Mouse (Mus musculus): Measurements from ENCODE around the gene Hc. TPM values are rescaled to one million over a fixed set of nuclear protein-coding genes. Genes with fewer than 3 reads are reported as not detected.
A peak's percentile ranks its signal among the peaks of the same experiment; 100 is the strongest.

Gene Hc
- polyA plus RNA-seq, 1 experiment = 0.38 TPM

DNA sequence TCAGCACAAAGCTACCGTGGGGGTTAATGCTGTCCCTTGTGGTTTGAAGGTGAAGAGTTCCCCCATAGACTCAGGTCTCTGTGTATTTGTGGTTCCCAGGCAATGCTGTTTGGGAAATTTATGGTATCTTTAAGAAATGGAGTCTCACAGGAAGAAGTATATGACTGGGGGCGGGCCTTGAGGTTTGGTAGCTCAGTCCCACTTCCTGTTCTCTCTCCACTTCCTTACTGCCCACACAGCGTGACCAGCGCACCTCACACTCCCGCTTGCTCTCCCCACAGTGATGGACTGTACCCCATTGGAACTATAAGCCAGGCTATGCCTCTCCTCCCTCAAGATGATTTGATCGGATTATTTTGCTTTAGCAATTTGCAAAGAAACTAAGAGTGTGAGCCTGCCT is 84.8 kb downstream of the Hc start:
- DNase-seq (ENCODE audit: low read depth) = no peak
- TF ChIP-seq CTCF (IDR thresholded peaks at IDR 0.05; ENCODE audit: borderline replicate concordance, extremely low read depth, insufficient read depth, insufficient read length) (no peak), POLR2A (IDR thresholded peaks at IDR 0.05; ENCODE audit: borderline replicate concordance, extremely low read depth, insufficient read depth, insufficient read length, poor library complexity, severe bottlenecking) (no peak)

DNA sequence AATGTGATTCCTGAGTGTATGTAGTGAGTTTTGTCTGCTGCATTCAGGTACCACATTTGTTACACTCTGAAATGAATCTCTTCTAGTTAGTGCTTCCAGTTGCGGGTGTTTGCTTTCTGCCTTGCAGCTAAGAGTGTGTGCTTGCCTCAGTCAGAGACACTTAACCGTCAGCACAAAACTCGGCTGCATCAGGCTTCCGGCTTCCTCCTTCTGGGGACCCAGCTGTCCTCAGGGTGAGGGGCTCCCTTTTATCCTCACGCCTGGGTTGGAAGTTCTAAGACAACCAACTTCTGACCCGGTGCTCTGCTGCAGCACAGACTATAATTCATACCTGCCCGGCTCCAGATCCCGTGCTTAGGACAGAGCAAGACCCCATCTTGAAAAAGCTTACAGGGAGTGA is 88.2 kb downstream of the Hc start:
- no peak for DNase-seq (ENCODE audit: low read depth)
- TF ChIP-seq CTCF (IDR thresholded peaks at IDR 0.05; ENCODE audit: borderline replicate concordance, extremely low read depth, insufficient read depth, insufficient read length) = no peak
- no peak for TF ChIP-seq POLR2A (IDR thresholded peaks at IDR 0.05; ENCODE audit: borderline replicate concordance, extremely low read depth, insufficient read depth, insufficient read length, poor library complexity, severe bottlenecking)

DNA sequence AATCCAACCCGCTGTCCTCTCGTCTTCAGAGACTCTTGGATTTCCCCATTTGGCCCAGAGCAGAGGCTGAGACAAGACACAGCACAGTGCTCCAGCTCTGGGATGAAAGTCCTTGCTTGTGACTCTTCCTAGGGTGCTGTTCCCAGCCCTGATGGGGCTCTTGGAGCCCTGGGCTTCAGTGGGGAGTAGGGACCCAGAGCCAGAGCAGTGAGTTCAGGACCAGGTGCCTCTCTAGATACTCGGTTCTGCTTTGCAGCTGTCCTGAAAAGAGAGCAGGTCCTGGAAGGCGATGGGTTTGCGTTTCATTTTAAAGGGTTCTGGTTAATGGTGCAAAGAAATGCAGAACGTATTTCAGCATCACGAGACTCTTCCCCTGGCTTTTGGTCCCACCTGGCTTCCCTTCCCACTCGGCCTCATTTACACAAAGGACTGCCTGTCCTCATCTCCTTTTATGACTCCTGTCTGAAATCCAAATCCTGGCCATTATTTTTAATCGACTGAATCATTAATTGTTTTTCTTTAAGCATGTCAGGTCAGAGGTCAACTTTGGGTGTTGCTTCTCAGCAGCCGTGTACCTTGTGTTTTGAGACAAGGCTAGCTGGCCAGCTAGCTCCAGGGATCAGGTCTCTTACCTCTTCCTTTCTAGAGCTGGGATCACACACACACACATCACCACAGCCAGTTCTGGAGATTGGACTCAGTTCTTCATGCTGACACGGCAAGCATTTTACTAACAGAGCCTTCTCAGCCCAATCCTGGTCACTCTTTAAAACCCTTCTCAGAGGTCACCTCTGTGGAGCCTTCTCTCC is 90.0 kb downstream of the Hc start:
- TF ChIP-seq POLR2A (IDR thresholded peaks at IDR 0.05; ENCODE audit: borderline replicate concordance, extremely low read depth, insufficient read depth, insufficient read length, poor library complexity, severe bottlenecking) (no peak), CTCF (IDR thresholded peaks at IDR 0.05; ENCODE audit: borderline replicate concordance, extremely low read depth, insufficient read depth, insufficient read length) (no peak)

DNA sequence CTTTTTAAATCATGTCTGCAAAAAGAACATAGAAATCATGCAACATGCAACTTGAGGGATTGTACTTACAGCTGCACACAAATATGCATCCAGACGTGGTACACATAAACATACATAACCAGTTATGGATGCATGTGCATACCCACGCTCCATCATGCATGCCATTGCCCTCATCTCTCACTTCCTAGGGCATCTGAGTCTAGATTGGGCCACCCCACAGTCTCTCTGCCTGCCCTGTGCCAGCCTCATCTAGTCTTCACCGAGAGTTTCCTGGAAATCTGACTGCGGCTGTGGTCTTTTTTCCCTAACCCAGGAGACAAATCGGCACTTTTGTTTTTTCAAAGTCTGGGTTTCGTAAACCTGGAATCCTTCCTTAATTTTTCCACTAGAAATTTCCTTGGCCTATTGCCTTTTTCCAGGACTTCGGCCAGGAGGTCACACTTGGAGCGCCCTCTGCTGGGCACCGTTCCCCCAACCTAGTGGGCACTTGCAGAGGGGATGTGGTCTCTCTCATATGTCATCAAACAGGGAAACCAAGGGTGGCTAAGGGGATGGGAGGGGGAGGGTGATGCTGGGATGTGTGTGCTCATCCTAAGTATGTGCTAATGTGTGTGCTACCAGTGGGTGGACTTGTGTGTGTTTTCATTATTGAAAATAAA is 91.0 kb downstream of the Hc start:
- peak; percentile 62 for DNase-seq (ENCODE audit: low read depth)
- TF ChIP-seq POLR2A (IDR thresholded peaks at IDR 0.05; ENCODE audit: borderline replicate concordance, extremely low read depth, insufficient read depth, insufficient read length, poor library complexity, severe bottlenecking) = no peak
- peak; percentile 83 for TF ChIP-seq CTCF (IDR thresholded peaks at IDR 0.05; ENCODE audit: borderline replicate concordance, extremely low read depth, insufficient read depth, insufficient read length)

More for the DNA sequence above, 90.0 kb downstream of the Hc start:
- DNase-seq (ENCODE audit: low read depth) = no peak

DNA sequence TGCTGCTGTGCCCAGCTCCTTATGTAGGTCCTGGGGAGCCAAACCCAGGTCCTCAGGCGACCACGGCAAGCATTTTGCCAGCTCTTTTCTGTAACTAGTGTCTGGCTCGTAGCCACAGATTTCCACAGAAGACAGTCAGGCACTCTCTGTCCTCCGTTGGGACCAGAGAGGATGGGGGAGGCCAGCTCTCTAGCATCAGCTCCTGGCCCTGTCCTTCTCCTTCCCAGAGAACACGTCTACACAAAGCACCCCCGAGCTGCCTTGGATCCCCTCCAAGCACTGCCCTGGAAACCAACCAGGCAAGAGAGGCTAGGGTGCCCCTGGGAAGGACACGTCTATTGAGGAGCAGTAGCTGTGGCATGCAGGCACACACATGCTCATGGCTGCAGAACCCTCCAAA is 92.1 kb downstream of the Hc start:
- TF ChIP-seq POLR2A (IDR thresholded peaks at IDR 0.05; ENCODE audit: borderline replicate concordance, extremely low read depth, insufficient read depth, insufficient read length, poor library complexity, severe bottlenecking) (no peak), CTCF (IDR thresholded peaks at IDR 0.05; ENCODE audit: borderline replicate concordance, extremely low read depth, insufficient read depth, insufficient read length) (no peak)
- DNase-seq (ENCODE audit: low read depth) = peak; percentile 64

DNA sequence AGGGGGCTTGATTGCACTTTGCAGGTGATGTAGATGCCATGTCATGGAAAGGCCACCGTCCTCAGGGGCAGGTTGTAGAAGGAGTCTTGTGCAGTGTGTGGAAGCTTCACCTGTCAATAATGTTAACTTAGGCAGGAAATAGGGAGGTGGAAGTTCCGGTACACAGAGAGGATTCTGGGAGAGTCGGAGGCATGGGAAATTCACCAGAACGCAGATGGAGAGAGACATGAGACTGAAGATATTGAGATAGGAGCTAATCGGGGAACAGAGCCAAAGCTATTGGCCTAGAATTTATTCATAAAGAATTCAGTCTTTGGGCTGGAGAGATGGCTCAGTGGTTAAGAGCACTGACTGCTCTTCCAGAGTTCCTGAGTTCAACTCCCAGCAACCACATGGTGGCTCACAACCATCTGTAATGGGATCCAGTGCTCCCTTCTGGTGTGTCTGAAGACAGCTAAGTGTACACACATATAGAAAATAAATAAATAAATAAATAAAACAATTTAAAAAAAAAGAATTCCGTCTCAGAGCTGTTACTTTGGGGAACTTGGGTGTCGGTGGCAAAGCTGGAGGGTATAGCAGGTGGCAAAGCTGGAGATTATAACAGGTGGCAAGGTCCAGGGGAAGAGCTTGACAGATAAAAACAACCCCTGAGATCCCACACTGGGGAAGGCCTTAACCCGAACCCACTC is 94.8 kb downstream of the Hc start:
- DNase-seq (ENCODE audit: low read depth) = no peak
- TF ChIP-seq CTCF (IDR thresholded peaks at IDR 0.05; ENCODE audit: borderline replicate concordance, extremely low read depth, insufficient read depth, insufficient read length) = no peak
- TF ChIP-seq POLR2A (IDR thresholded peaks at IDR 0.05; ENCODE audit: borderline replicate concordance, extremely low read depth, insufficient read depth, insufficient read length, poor library complexity, severe bottlenecking) = no peak

DNA sequence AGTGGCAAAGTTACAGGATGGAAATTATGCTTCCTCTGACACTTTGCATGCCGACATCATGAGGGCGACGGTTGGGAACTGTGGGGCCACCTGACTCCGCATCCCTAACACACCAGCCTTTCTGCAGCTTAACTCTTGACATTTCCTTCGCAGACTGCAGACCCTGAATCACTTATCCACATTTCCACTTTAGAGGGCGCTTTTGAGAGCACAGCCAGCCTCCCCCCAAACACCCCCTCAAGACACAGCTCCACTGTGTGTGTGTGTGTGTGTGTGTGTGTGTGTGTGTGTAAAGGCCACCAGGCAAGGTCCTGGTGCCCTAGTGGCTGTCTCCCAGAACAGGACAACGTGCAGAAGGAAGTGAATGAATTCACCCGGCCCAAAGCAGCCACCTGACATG is 95.4 kb downstream of the Hc start:
- DNase-seq (ENCODE audit: low read depth) = no peak
- TF ChIP-seq POLR2A (IDR thresholded peaks at IDR 0.05; ENCODE audit: borderline replicate concordance, extremely low read depth, insufficient read depth, insufficient read length, poor library complexity, severe bottlenecking) = no peak
- no peak for TF ChIP-seq CTCF (IDR thresholded peaks at IDR 0.05; ENCODE audit: borderline replicate concordance, extremely low read depth, insufficient read depth, insufficient read length)

DNA sequence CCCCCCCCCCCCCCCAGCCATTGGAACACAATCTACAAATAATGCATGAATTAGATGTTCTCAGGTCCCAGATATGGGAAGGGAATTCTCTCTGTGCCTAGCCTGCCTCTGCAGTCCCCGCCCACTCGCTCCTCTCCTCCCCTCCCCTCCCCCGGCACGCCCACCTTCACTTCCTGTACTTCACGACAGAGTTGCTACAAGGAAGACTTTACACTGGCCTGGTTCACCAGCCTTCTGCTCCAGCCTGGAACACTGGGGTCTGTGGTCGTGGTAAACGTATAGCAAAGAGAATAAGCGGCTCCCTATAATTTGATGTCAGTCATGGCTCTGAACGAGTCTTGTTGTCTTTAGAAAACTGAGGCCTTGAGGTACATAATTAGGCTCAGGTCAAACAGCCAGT is 95.9 kb downstream of the Hc start:
- peak; percentile 23 for DNase-seq (ENCODE audit: low read depth)
- TF ChIP-seq POLR2A (IDR thresholded peaks at IDR 0.05; ENCODE audit: borderline replicate concordance, extremely low read depth, insufficient read depth, insufficient read length, poor library complexity, severe bottlenecking) = no peak
- TF ChIP-seq CTCF (IDR thresholded peaks at IDR 0.05; ENCODE audit: borderline replicate concordance, extremely low read depth, insufficient read depth, insufficient read length) = no peak

DNA sequence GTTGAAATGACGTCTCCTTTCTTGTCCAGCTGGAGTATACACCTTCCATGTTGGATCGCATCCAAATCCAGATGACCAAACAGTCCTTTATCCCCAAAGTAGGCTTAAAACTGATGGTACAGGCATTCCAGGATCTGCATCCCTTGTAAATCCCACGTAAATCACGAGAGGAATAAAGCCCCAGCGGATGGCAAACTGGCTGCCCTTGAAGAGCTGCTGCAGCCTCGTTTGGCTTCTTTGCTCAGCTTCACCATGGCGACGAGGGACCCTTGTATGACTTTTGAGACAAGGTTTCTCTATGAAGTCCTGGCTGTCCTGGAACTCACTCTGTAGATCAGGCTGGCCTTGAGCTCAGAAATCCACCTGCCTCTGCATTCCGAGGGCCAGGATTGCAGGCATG is 96.6 kb downstream of the Hc start:
- no peak for TF ChIP-seq POLR2A (IDR thresholded peaks at IDR 0.05; ENCODE audit: borderline replicate concordance, extremely low read depth, insufficient read depth, insufficient read length, poor library complexity, severe bottlenecking)
- TF ChIP-seq CTCF (IDR thresholded peaks at IDR 0.05; ENCODE audit: borderline replicate concordance, extremely low read depth, insufficient read depth, insufficient read length) = no peak
- no peak for DNase-seq (ENCODE audit: low read depth)

DNA sequence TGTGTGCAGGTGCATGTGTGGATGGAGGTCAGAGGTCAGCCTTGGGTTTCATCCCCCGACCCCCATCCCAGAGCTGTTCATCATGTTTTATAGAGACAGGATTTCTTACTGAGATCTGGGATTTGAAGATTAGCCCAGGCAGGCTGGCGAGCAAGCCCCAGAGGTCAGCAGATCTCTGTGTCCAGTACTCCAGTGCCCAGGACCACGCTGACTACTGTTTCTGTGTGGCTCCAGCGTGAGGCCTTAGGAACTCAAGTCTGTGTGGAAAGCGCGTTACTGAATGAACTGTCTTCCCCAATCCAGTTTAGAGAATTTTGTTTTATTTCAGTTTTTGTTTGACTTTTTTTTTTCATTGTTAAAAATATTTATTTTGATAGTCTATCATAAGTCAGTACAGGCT is 97.0 kb downstream of the Hc start:
- TF ChIP-seq POLR2A (IDR thresholded peaks at IDR 0.05; ENCODE audit: borderline replicate concordance, extremely low read depth, insufficient read depth, insufficient read length, poor library complexity, severe bottlenecking) = no peak
- TF ChIP-seq CTCF (IDR thresholded peaks at IDR 0.05; ENCODE audit: borderline replicate concordance, extremely low read depth, insufficient read depth, insufficient read length) = no peak
- no peak for DNase-seq (ENCODE audit: low read depth)

DNA sequence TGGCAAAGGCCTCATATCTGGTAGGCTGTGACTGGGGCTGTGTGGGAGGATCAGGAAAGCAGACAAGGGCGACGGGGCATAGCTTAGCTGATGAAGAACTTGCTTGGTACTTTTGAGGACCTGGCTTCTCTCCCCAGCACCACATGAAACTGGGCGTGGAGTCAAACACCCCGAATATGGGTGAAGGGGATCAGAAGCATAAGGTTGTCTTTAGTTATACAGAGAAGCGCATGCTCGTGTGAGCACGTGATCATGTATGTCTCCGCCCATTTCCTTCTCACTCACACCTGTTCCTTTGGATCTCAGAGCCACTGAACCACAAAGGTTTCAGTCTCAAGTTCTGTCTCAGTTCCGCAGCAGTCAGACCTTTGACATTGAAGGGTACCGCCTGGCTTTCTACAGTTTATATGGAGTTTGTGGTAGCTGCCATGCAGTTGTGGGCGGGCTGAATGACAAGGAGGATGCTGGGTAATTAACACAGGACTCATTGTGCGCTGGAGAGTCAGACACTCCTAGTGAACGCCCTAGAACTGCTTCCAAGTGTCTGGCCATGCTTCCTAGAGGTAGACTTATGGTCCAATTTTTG is 97.8 kb downstream of the Hc start:
- DNase-seq (ENCODE audit: low read depth) = no peak
- TF ChIP-seq CTCF (IDR thresholded peaks at IDR 0.05; ENCODE audit: borderline replicate concordance, extremely low read depth, insufficient read depth, insufficient read length) (no peak), POLR2A (IDR thresholded peaks at IDR 0.05; ENCODE audit: borderline replicate concordance, extremely low read depth, insufficient read depth, insufficient read length, poor library complexity, severe bottlenecking) (no peak)

All from brain, embryonic 14.5 days (tissue).